8 mouse cellular contexts compared by ENCODE assay signal in genomic region chr5:133842059-133842706, GRCm38 (mm10).
DNase-seq lines count a peak whose midpoint lies in the region; ATAC-seq lines count a peak whose summit lies in the region.
"Not testable (repeated sequence)": the region's sequence is repeated elsewhere in the genome, so short reads cannot be mapped to it uniquely, and the experiment has no call there.

No protein-coding gene starts in this region.

- 0 out of 2 replicates have a peak overlapping the region, but pooled peaks have one; percentile 32 for H3K4me2 ChIP-seq in forebrain, embryonic 11.5 days (ENCODE audit: low read depth, low read length, severe bottlenecking)
- peak overlapping the region; percentile 55 for H3K4me2 ChIP-seq in heart, embryonic 13.5 days
- H3K4me2 ChIP-seq in hindbrain, embryonic 14.5 days (replicated peaks): 0 out of 2 replicates have a peak overlapping the region, but pooled peaks have one; percentile 30
- H3K4me2 ChIP-seq in kidney, embryonic 15.5 days: peak overlapping the region; percentile 37
- H3K4me2 ChIP-seq in liver, embryonic 16.5 days (ENCODE audit: low read depth, low read length): not testable (repeated sequence)
- peak overlapping the region; percentile 38 for H3K4me2 ChIP-seq in midbrain, embryonic 12.5 days (replicated peaks)

- H3K36me3 ChIP-seq in forebrain, embryonic 11.5 days (ENCODE audit: control insufficient read depth, insufficient read depth, low read length); heart, embryonic 13.5 days; hindbrain, embryonic 14.5 days (replicated peaks; ENCODE audit: control insufficient read depth, insufficient read depth); kidney, embryonic 15.5 days; liver, embryonic 16.5 days (ENCODE audit: control insufficient read depth, insufficient read depth); midbrain, embryonic 12.5 days: not testable (repeated sequence)

- DNase-seq in forebrain, embryonic 11.5 days (ENCODE audit: low spot score); hindbrain, embryonic 14.5 days (ENCODE audit: low spot score): not testable (repeated sequence)

- H3K27me3 ChIP-seq in forebrain, embryonic 11.5 days (ENCODE audit: control insufficient read depth, insufficient read depth, low read length); hindbrain, embryonic 14.5 days (ENCODE audit: control insufficient read depth, insufficient read depth, low read length); kidney, embryonic 15.5 days; liver, embryonic 16.5 days (ENCODE audit: control insufficient read depth, insufficient read depth, low read depth, low read length); midbrain, embryonic 12.5 days: not testable (repeated sequence)
- H3K27me3 ChIP-seq in heart, embryonic 13.5 days (replicated peaks): peaks cover 16% of the 10 kb centered on the region

- not testable (repeated sequence) for H3K9ac ChIP-seq in forebrain, embryonic 11.5 days (ENCODE audit: low read length); heart, embryonic 13.5 days; hindbrain, embryonic 14.5 days; kidney, embryonic 15.5 days; liver, embryonic 16.5 days (ENCODE audit: low read depth, low read length); midbrain, embryonic 12.5 days (replicated peaks)

- H3K27ac ChIP-seq in forebrain, embryonic 11.5 days (ENCODE audit: low read depth, low read length); heart, embryonic 13.5 days (replicated peaks); hindbrain, embryonic 14.5 days; kidney, embryonic 15.5 days; liver, embryonic 16.5 days (ENCODE audit: low read length); midbrain, embryonic 12.5 days (replicated peaks): not testable (repeated sequence)

- not testable (repeated sequence) for H3K4me3 ChIP-seq in forebrain, embryonic 11.5 days (ENCODE audit: low read depth, low read length); hindbrain, embryonic 14.5 days (replicated peaks; ENCODE audit: low read length); kidney, embryonic 15.5 days (replicated peaks); liver, embryonic 16.5 days (ENCODE audit: low read depth, low read length); midbrain, embryonic 12.5 days
- peak overlapping the region; percentile 25; the same call in 1 of the 2 replicates for H3K4me3 ChIP-seq in heart, embryonic 13.5 days

- WGBS in forebrain, embryonic 11.5 days: 60% methylated on average over 19 of the region's 42 CpGs
- 40% methylated on average over 15 of the region's 42 CpGs for WGBS in heart, embryonic 13.5 days
- 59% methylated on average over 13 of the region's 42 CpGs for whole genome bisulfite sequencing in hindbrain, embryonic 14.5 days
- WGBS in kidney, embryonic 15.5 days: 57% methylated on average over 18 of the region's 42 CpGs
- 62% methylated on average over 13 of the region's 42 CpGs for WGBS in liver, embryonic 16.5 days (ENCODE audit: insufficient replicate concordance)
- 48% methylated on average over 20 of the region's 42 CpGs for WGBS in midbrain, embryonic 12.5 days

- H3K4me1 ChIP-seq in forebrain, embryonic 11.5 days (replicated peaks; ENCODE audit: control insufficient read depth, insufficient read depth, low read length); heart, embryonic 13.5 days; kidney, embryonic 15.5 days; liver, embryonic 16.5 days (ENCODE audit: control insufficient read depth, low read depth, low read length); midbrain, embryonic 12.5 days: not testable (repeated sequence)
- peaks cover 12% of the 10 kb centered on the region; the same call in 1 of the 2 replicates for H3K4me1 ChIP-seq in hindbrain, embryonic 14.5 days (replicated peaks; ENCODE audit: control insufficient read depth, insufficient read depth, low read length)

- peak; percentile 90 for ATAC-seq in cerebellum, adult (ENCODE audit: insufficient number of reproducible peaks, low FRiP score, low TSS enrichment)
- ATAC-seq in forebrain, embryonic 11.5 days (replicated peaks; ENCODE audit: low FRiP score): peak; percentile 39; the same call in 1 of the 2 replicates
- ATAC-seq in heart, embryonic 13.5 days (ENCODE audit: extremely low read depth, insufficient number of reproducible peaks, low FRiP score, low TSS enrichment): peak; percentile 58; the same call in 1 of the 2 replicates
- ATAC-seq in hindbrain, embryonic 14.5 days (ENCODE audit: low FRiP score): not testable (repeated sequence)
- peak; percentile 46 for ATAC-seq in kidney, embryonic 15.5 days (replicated peaks; ENCODE audit: low FRiP score)
- ATAC-seq in liver, embryonic 16.5 days (ENCODE audit: low read depth): 0 out of 2 replicates have a peak, but pooled peaks have one; percentile 21
- peak; percentile 65 for ATAC-seq in midbrain, embryonic 12.5 days (ENCODE audit: low FRiP score, low read depth)
- peak; percentile 43 for ATAC-seq in neutrophil, adult 5-6 weeks (ENCODE audit: extremely low read depth, insufficient number of reproducible peaks, low FRiP score, poor library complexity, severe bottlenecking)

- H3K9me3 ChIP-seq in forebrain, embryonic 11.5 days (ENCODE audit: control insufficient read depth, low read length); heart, embryonic 13.5 days; hindbrain, embryonic 14.5 days (ENCODE audit: control insufficient read depth, low read length); kidney, embryonic 15.5 days (replicated peaks); liver, embryonic 16.5 days (replicated peaks; ENCODE audit: control insufficient read depth, low read length); midbrain, embryonic 12.5 days: not testable (repeated sequence)
